Mouse (Mus musculus) kidney, postnatal 36 days (tissue): ENCODE measurements at regions not wholly inside any gene's neighbourhood (a gene's known extent, or its start where the extent isn't known, plus 50 kb on each side); places are given as distances from the start of the nearest gene placed in this dataset.
"Not testable (repeated sequence)": the region's sequence is repeated elsewhere in the genome, so short reads cannot be mapped to it uniquely, and the experiment has no call there.

ENCODE experiments used
- DNase-seq, 2 experiments: peaks; one replicate each; pipeline ENCODE4 v3.0.0; 2021 to 2022; ENCODE audit warnings: mixed read lengths in 2 of 2

- peak; percentile 13 to 49 for DNase-seq
Measured at GRCm38 (mm10) chr17:69563165-69563564, 124.0 kb downstream of the Akain1 start.

- DNase-seq: not testable (repeated sequence)
Measured at GRCm38 (mm10) chr17:69571070-69571669, 132.0 kb downstream of the Akain1 start.

- no peak for DNase-seq
Measured at GRCm38 (mm10) chr17:69590553-69590952, 151.4 kb downstream of the Akain1 start.

- DNase-seq: no peak
Measured at GRCm38 (mm10) chr17:69597773-69598295, 158.7 kb downstream of the Akain1 start.

GRCm38 (mm10) chr17:69598461-69598860 is 159.3 kb downstream of the Akain1 start:
- no peak for DNase-seq

- no peak for DNase-seq
Measured at GRCm38 (mm10) chr17:69603596-69603995, 164.5 kb downstream of the Akain1 start.

- peak in 1 of 2 experiments; percentile 45 for DNase-seq
Measured at GRCm38 (mm10) chr17:69604698-69605097, 165.6 kb downstream of the Akain1 start.

- DNase-seq: no peak
Measured at GRCm38 (mm10) chr17:69605458-69605857, 166.3 kb downstream of the Akain1 start.

GRCm38 (mm10) chr17:69631411-69631810 is 192.3 kb downstream of the Akain1 start:
- DNase-seq: no peak

GRCm38 (mm10) chr17:69650496-69650895 is 211.4 kb downstream of the Akain1 start:
- DNase-seq: peak; percentile 29 to 41

GRCm38 (mm10) chr17:69654586-69654985 is 215.5 kb downstream of the Akain1 start:
- no peak for DNase-seq

GRCm38 (mm10) chr17:69672530-69672929 is 233.4 kb downstream of the Akain1 start:
- DNase-seq: peak; percentile 18 to 51

- DNase-seq: no peak
Measured at GRCm38 (mm10) chr17:69683091-69683490, 244.0 kb downstream of the Akain1 start.

GRCm38 (mm10) chr17:69685625-69686257 is 246.6 kb downstream of the Akain1 start:
- DNase-seq: no peak

- no peak for DNase-seq
Measured at GRCm38 (mm10) chr17:69686383-69686782, 247.3 kb downstream of the Akain1 start.

GRCm38 (mm10) chr17:69695341-69695740 is 256.2 kb downstream of the Akain1 start:
- no peak for DNase-seq

GRCm38 (mm10) chr17:69727325-69727724 is 241.5 kb upstream of the Dlgap1 start:
- DNase-seq: no peak

- no peak for DNase-seq
Measured at GRCm38 (mm10) chr17:69732981-69733380, 235.9 kb upstream of the Dlgap1 start.

- no peak for DNase-seq
Measured at GRCm38 (mm10) chr17:69736379-69737096, 232.3 kb upstream of the Dlgap1 start.

- DNase-seq: no peak
Measured at GRCm38 (mm10) chr17:69769002-69769421, 199.9 kb upstream of the Dlgap1 start.

GRCm38 (mm10) chr17:69770046-69770445 is 198.8 kb upstream of the Dlgap1 start:
- DNase-seq: no peak

GRCm38 (mm10) chr17:69781201-69781600 is 187.7 kb upstream of the Dlgap1 start:
- DNase-seq: no peak

- no peak for DNase-seq
Measured at GRCm38 (mm10) chr17:69786985-69787384, 181.9 kb upstream of the Dlgap1 start.

- no peak for DNase-seq
Measured at GRCm38 (mm10) chr17:69821473-69821872, 147.4 kb upstream of the Dlgap1 start.
